In genomic region chr6:22485828-22486518, GRCm38 (mm10) we compare ENCODE assay signal across 18 mouse cellular contexts.
DNase-seq lines count a peak whose midpoint lies in the region; ATAC-seq and TF ChIP-seq lines count a peak whose summit lies in the region.
"Had no signal": no experiment of that assay in that cellular context is flagged by ENCODE, and none has a peak within 500 bp of the region (broad histone marks: within the 10 kb centered on the region; RNA-seq: fewer than 3 reads in every experiment).

No protein-coding gene starts in this region.

- no peak for TF ChIP-seq POLR2A in myocyte (IDR thresholded peaks at IDR 0.05; ENCODE audit: insufficient read length, low read depth)

- WGBS in lung, embryonic 16.5 days, result 57% methylated on average over 11 of the region's 11 CpGs

- no peak overlapping the region for H3ac ChIP-seq in myocyte (ENCODE audit: control insufficient read depth, insufficient read length)

- no peak; the same call in 1 of the 2 replicates for ATAC-seq in lung, embryonic 16.5 days (ENCODE audit: low read depth)
- ATAC-seq: forebrain, embryonic 13.5 days; forebrain, postnatal 0 days had no signal

- H3K4me1 ChIP-seq in lung, embryonic 16.5 days (replicated peaks; ENCODE audit: control insufficient read depth, insufficient read depth, low read length), result no peaks in the 10 kb centered on the region
- H3K4me1 ChIP-seq: embryonic facial prominence, embryonic 13.5 days; forebrain, embryonic 13.5 days; heart, embryonic 15.5 days; hindbrain, embryonic 15.5 days had no signal

- H3K27ac ChIP-seq in lung, embryonic 16.5 days (ENCODE audit: low read length), result 0 out of 2 replicates have a peak overlapping the region, but pooled peaks have one; percentile 7
- H3K27ac ChIP-seq: embryonic facial prominence, embryonic 13.5 days; forebrain, embryonic 13.5 days; heart, adult 2 months; heart, embryonic 15.5 days; hindbrain, embryonic 15.5 days had no signal

- H3K9me3 ChIP-seq in lung, embryonic 16.5 days (ENCODE audit: control insufficient read depth, low read length), result no peaks in the 10 kb centered on the region
- H3K9me3 ChIP-seq: embryonic facial prominence, embryonic 13.5 days; forebrain, embryonic 13.5 days; heart, embryonic 15.5 days; hindbrain, embryonic 15.5 days had no signal

- no peak for DNase-seq in lung, postnatal 4 days
- peak; percentile 26 for DNase-seq in ZHBTc4 (ENCODE audit: low read depth, low spot score)
- DNase-seq in spleen, postnatal 14 days (ENCODE audit: low spot score in 2 of 2), result no peak
- DNase-seq in retina, postnatal 1 day, result no peak
- DNase-seq: adrenal gland, postnatal 10 days; cerebellum, adult 11-12 months; cerebellum, adult 9-10 months; cerebellum, postnatal 25 days; forebrain, postnatal 0 days; gastrocnemius, postnatal 14 days; heart, adult 2 months had no signal

- no peaks in the 10 kb centered on the region for H3K27me3 ChIP-seq in lung, embryonic 16.5 days (ENCODE audit: control insufficient read depth, insufficient read depth, low read depth, low read length)
- H3K27me3 ChIP-seq in myocyte (ENCODE audit: control insufficient read depth, insufficient read depth, insufficient read length), result peaks cover 3% of the 10 kb centered on the region
- H3K27me3 ChIP-seq: embryonic facial prominence, embryonic 13.5 days; forebrain, embryonic 13.5 days; heart, embryonic 15.5 days; hindbrain, embryonic 15.5 days had no signal

- no peak overlapping the region for H3K4me3 ChIP-seq in lung, embryonic 16.5 days (ENCODE audit: low read length)
- H3K4me3 ChIP-seq in myocyte, result no peak overlapping the region
- H3K4me3 ChIP-seq: embryonic facial prominence, embryonic 13.5 days; forebrain, embryonic 13.5 days; heart, adult 2 months; heart, embryonic 15.5 days; hindbrain, embryonic 15.5 days had no signal

- H3K36me3 ChIP-seq in lung, embryonic 16.5 days (ENCODE audit: control insufficient read depth, insufficient read depth, low read length), result no peaks in the 10 kb centered on the region
- H3K36me3 ChIP-seq in myocyte (ENCODE audit: control insufficient read depth, insufficient read depth), result no peaks in the 10 kb centered on the region
- H3K36me3 ChIP-seq: embryonic facial prominence, embryonic 13.5 days; heart, embryonic 15.5 days; hindbrain, embryonic 15.5 days had no signal

- no peak overlapping the region for H3K4me2 ChIP-seq in lung, embryonic 16.5 days (ENCODE audit: low read depth, low read length)
- peak overlapping the region; percentile 27 for H3K4me2 ChIP-seq in myocyte (ENCODE audit: low read depth)
- H3K4me2 ChIP-seq: embryonic facial prominence, embryonic 13.5 days; forebrain, embryonic 13.5 days; heart, embryonic 11.5 days; heart, embryonic 15.5 days; hindbrain, embryonic 15.5 days had no signal

- no peak overlapping the region for H3K9ac ChIP-seq in lung, embryonic 16.5 days (ENCODE audit: low read length)
- H3K9ac ChIP-seq: embryonic facial prominence, embryonic 13.5 days; forebrain, embryonic 13.5 days; forebrain, postnatal 0 days; heart, embryonic 15.5 days; hindbrain, embryonic 15.5 days had no signal

- no peaks in the 10 kb centered on the region for H3K79me2 ChIP-seq in myocyte (ENCODE audit: control insufficient read depth, insufficient read depth)

TF ChIP-seq in myocyte, 11 proteins besides CTCF, POLR2A, EP300 and RAD21:
- no peak for TF ChIP-seq POLR2AphosphoS2 (IDR thresholded peaks at IDR 0.05; ENCODE audit: insufficient read length, low read depth)
- no peak for TF ChIP-seq CEBPB (IDR thresholded peaks at IDR 0.05; ENCODE audit: insufficient read depth, poor library complexity, severe bottlenecking)
- no peak for TF ChIP-seq MYOD1 (IDR thresholded peaks at IDR 0.05; ENCODE audit: control insufficient read depth in 1 of 3, insufficient read length in 2 of 3, low read depth in 2 of 3)
- no peak for TF ChIP-seq USF1 (IDR thresholded peaks at IDR 0.05; ENCODE audit: low read depth)
- TF ChIP-seq MAX (IDR thresholded peaks at IDR 0.05; ENCODE audit: low read depth), result no peak
- TF ChIP-seq TCF12 (IDR thresholded peaks at IDR 0.05; ENCODE audit: insufficient read depth, poor library complexity, severe bottlenecking), result no peak
- TF ChIP-seq REST (IDR thresholded peaks at IDR 0.05; ENCODE audit: insufficient read depth, insufficient read length), result no peak
- TF ChIP-seq SRF (IDR thresholded peaks at IDR 0.05; ENCODE audit: control insufficient read depth, insufficient read length, low read depth), result no peak
- TF ChIP-seq TCF3 (IDR thresholded peaks at IDR 0.05; ENCODE audit: insufficient read length, low read depth), result no peak
- no peak for TF ChIP-seq MYOG (IDR thresholded peaks at IDR 0.05; ENCODE audit: control insufficient read depth in 1 of 3, insufficient read depth in 1 of 3, insufficient read length in 2 of 3, low read depth in 2 of 3)
- TF ChIP-seq E2F4 (IDR thresholded peaks at IDR 0.05; ENCODE audit: insufficient read depth), result no peak
